Mouse (Mus musculus): ENCODE data around the gene Nrap. TPM values are rescaled to one million over a fixed set of nuclear protein-coding genes. Genes with fewer than 3 reads are reported as not detected.
"Not testable (repeated sequence)": the region's sequence is repeated elsewhere in the genome, so short reads cannot be mapped to it uniquely, and the experiment has no call there.

Nrap gene
- total RNA-seq (2015; ENCODE audit: low replicate concordance) (not detected in 2 replicates), total RNA-seq (2017; ENCODE audit: low replicate concordance) (not detected in 2 replicates)

GRCm38 (mm10) chr19:56389879-56390278 lies at the start of gene Nrap:
Gene Nrap (minus strand): TSS chr19:56390037.
- ATAC-seq (replicated peaks; ENCODE audit: low FRiP score, poor library complexity, severe bottlenecking) = no peak

DNA sequence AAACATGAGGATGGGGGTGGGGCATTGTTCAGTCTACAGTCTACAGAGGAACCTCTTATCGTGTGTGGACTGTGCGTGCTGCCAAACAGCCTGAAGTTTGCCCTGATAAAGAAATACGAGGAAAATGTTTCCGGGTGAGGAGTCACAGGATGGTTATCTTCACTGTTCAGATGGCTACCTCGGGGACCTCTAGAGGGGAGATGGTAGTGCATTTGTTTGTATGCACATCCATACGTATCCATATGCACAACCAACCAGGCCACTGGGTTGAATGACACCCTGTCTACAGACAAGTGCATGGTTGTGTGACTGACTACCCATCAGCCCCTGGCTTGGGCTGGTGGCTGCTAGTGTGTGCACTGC lies 49.2 kb upstream of the Nrap start:
- ATAC-seq (replicated peaks; ENCODE audit: low FRiP score, poor library complexity, severe bottlenecking) = peak; percentile 72

GRCm38 (mm10) chr19:56438357-56439071 lies 48.7 kb upstream of the Nrap start:
- ATAC-seq (replicated peaks; ENCODE audit: low FRiP score, poor library complexity, severe bottlenecking) = no peak

DNA sequence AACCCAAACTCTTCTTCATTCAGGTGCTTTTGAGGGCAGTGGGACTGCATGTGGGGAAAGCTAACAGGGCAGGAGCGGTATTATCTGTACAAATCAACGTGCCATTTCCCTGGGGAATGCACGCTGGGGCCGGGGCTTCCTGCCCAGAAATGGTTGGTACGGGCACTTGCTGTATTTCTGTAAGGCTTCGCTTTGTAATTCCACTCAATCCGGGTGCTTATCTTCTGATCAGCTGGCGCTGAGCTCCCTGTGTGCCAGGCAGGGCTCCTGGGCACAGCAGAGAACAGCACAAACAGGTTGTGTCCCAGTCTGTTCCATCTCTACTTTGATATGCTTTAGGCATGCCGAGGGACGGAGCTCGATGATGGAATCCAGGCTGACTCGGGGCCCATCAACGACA lies 46.5 kb upstream of the Nrap start:
- ATAC-seq (replicated peaks; ENCODE audit: low FRiP score, poor library complexity, severe bottlenecking) = no peak

- ATAC-seq (replicated peaks; ENCODE audit: low FRiP score, poor library complexity, severe bottlenecking) = no peak
Measured at GRCm38 (mm10) chr19:56433581-56433980, 43.7 kb upstream of the Nrap start.

DNA sequence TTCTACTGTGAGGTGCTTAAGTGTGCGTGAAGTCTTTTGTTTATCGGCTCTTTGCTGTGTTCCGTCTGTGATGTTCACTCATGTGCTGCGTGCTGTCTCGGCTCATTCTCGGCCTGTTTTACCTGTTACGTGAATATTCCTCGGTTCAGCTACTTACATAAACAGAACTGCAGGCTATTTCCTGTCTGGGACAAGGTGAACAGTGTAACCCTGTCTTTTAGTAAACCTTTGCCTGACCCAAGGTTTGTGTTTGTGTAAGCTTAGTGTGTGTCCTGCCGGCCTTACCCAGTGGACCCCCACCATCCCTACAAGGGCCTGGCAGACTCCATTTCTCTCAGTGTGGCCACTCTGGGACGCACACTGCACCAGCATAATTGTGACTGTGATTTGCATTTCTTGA lies 42.9 kb upstream of the Nrap start:
- no peak for ATAC-seq (replicated peaks; ENCODE audit: low FRiP score, poor library complexity, severe bottlenecking)

- ATAC-seq (replicated peaks; ENCODE audit: low FRiP score, poor library complexity, severe bottlenecking) = no peak
Measured at GRCm38 (mm10) chr19:56430369-56430768, 40.5 kb upstream of the Nrap start.

DNA sequence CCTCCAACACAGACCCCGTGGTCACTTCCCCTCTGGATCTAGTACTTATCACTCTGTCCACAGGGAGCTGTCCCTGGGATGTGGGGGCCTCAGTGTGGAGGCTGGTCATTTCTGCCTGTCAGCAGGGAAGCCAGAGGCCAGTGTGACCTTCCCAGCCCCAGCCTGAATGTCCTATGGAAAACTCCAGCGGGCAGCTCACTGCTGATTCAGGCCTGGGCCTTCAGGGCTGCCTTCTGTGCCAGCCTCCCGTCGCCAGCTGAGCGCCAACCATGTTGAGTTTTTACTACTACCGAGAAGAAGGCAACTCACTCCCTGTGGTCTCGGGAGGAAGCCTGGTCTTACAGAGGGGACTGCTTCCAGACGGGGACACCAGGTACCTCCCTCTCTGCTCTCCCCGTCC lies 35.7 kb upstream of the Nrap start:
- no peak for ATAC-seq (replicated peaks; ENCODE audit: low FRiP score, poor library complexity, severe bottlenecking)

DNA sequence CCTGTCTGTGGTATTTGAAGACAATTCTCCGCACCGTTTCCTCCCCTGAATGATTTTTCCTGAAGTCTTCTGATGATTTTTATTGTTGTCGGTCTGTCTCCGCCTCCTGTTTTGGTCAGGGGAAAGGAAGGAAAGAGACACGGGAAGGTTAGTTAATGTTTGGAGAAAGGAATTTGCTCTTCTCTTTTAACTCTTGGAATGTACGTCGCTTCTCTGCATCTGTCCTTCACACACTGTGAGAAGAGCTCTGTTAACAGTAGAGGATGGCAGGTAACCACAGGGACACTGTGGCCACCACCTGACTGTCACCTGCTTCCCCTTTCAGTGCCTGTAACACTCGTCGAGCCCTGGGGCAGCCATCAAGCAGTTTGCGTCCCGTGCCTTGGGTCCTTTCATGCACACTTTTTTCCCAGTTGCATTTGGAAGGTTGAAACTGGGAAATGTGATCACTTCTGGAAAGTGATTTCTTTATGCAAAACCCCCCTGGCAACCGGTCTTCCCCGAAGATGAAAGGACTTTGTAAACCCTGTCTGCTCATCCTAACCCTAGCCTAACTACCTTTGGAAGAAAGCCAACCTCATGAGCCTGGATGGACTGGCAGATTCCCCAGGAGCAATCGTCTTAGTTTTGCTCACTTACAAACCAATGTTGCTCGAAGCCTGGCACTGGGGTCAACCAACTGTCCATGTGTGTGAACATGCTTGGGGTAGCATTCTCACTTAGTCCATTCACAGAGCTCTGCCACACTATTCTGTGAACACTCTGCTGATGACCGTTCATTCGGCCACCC lies 35.0 kb upstream of the Nrap start:
- no peak for ATAC-seq (replicated peaks; ENCODE audit: low FRiP score, poor library complexity, severe bottlenecking)

DNA sequence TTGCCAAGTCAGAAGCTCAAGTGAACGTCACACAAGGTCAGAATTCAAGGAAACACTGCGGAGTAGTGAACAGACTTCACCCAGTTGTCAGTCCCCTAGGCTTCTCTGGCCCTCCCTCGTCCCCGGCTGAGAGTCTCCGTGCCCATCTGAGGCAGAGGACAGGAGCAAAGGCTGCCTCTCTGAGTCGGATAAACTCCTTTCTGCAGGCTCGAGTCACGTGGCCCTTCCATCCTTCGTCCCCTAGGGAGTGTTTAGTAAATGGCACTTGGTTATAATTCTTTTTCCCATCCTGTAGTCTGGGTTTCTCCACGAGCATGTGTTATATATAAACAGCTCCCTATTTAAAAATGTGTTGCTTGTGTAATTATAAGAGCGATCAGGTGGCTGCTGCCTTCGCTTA lies 33.5 kb upstream of the Nrap start:
- no peak for ATAC-seq (replicated peaks; ENCODE audit: low FRiP score, poor library complexity, severe bottlenecking)

GRCm38 (mm10) chr19:56422476-56423338 lies 32.9 kb upstream of the Nrap start:
- peak; percentile 59 for ATAC-seq (replicated peaks; ENCODE audit: low FRiP score, poor library complexity, severe bottlenecking)

DNA sequence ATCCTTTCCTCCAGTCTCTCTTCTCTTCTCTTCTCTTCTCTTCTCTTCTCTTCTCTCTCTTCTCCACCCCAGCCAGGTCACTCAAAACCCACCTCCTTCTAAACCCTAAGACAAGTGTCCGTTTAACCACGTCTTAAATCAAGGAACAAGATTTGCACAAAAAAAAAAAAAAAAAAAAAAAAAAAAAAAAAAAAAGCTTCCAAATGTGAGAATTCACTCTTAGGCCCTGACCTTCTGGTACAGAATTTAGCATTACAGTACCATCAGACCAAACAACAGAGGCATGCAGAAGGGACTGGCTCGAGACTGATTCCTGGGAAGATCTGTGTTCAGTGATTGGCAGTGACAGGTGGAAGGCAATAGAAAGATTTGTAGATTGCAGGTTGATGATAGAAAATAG lies 30.5 kb upstream of the Nrap start:
- no peak for ATAC-seq (replicated peaks; ENCODE audit: low FRiP score, poor library complexity, severe bottlenecking)

DNA sequence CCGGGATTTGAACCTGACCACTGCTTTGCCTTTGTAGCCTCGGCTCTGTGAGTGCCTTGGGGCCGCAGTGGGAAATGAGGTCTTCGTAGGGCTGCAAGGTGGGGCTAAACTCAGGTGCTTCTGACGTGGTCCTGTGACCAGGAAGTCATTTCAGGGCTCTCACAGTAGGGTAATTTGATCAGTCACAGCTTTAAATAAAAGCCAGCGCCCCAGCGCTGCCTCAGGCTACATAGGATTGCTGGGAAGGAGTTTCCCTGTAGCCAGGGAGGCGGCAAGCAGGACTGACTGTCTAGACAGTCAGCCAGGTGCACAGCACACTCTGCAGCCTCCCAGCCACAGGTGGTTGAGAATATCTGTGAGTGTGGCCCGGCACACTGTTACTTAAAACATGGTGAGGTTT lies 29.6 kb upstream of the Nrap start:
- no peak for ATAC-seq (replicated peaks; ENCODE audit: low FRiP score, poor library complexity, severe bottlenecking)

- ATAC-seq (replicated peaks; ENCODE audit: low FRiP score, poor library complexity, severe bottlenecking) = no peak
Measured at GRCm38 (mm10) chr19:56418404-56418803, 28.6 kb upstream of the Nrap start.

GRCm38 (mm10) chr19:56409884-56410283 lies 20.0 kb upstream of the Nrap start:
- not testable (repeated sequence) for ATAC-seq (replicated peaks; ENCODE audit: low FRiP score, poor library complexity, severe bottlenecking)

DNA sequence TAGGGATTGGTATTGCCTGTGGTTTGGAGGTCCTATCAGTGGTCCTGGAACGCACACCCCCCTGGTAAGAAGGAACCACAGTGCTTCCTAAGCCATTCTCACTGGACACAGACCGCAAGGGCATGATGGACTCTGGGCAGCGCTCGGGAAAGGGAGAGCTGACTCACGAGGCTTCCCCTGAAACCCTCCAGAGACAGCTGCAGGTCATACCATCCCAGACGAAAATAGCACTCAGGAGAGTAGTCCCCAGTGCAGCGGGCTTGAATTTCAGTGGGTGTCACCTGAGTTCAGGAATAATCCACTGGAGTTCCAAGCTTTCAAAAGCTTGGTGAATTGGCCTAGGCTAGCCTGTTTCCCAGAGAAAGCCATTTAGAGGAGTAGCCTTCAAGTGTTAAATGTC lies 16.7 kb upstream of the Nrap start:
- ATAC-seq (replicated peaks; ENCODE audit: low FRiP score, poor library complexity, severe bottlenecking) = no peak

DNA sequence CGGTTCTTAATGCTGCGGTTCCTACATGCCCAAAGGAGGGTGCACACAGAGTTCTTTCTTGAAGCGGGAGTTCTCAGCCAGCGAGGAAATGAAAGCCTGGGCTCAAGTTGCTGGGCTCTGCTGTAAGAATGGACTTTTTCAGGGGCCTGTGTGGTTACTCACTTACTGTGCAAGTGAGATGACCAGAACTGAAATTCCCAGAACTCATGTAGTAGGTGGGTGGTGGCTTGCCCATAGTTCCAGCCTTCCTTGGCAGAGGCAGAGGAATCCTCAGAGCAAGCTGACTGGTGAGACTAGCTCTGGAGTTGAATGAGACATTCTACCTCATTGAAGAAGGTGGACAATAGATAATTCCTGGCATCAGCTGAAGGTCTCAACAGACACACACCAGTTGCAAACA lies 16.0 kb upstream of the Nrap start:
- ATAC-seq (replicated peaks; ENCODE audit: low FRiP score, poor library complexity, severe bottlenecking) = no peak

- no peak for ATAC-seq (replicated peaks; ENCODE audit: low FRiP score, poor library complexity, severe bottlenecking)
Measured at GRCm38 (mm10) chr19:56401864-56402263, 12.0 kb upstream of the Nrap start.

- peak; percentile 83 for ATAC-seq (replicated peaks; ENCODE audit: low FRiP score, poor library complexity, severe bottlenecking)
Measured at GRCm38 (mm10) chr19:56400200-56400599, 10.4 kb upstream of the Nrap start.

DNA sequence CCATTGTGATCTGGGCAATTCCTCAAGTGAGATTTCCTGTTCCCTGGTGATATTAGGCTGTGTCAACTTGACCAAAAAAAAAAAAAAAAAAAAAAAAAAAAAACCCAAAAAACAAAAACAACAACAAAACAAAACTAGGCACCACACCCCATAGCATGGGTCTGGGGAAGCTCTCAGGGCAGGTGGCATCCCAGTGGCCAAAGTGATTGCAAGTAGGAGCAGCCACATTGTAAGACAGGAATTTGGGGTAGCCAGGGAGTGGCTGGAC lies 8.6 kb upstream of the Nrap start:
- ATAC-seq (replicated peaks; ENCODE audit: low FRiP score, poor library complexity, severe bottlenecking) = no peak

All from erythroid progenitor cell, adult 5-6 weeks (primary cell).